Mouse (Mus musculus): ENCODE results near the gene Prss36.

Prss36 gene

GRCm38 (mm10) chr7:127935748-127936159 lies 10.8 kb downstream of the Prss36 start:
- CTCF ChIA-PET: interaction anchor here (0.8 to 1.4 kb wide), 2 partner anchors 16 to 104 kb away, joined by 3 to 6 read pairs; no protein-coding TSS in a partner anchor

GRCm38 (mm10) chr7:127935028-127935722 lies 11.3 kb downstream of the Prss36 start:
- CTCF ChIA-PET: no interaction called here

- CTCF ChIA-PET: no interaction called here
These were observed 12.4 kb downstream of the Prss36 start for GRCm38 (mm10) chr7:127934075-127934474.

- CTCF ChIA-PET: interaction anchor here (0.5 kb wide), 1 partner anchor 170 kb away, joined by 6 read pairs; no protein-coding TSS in a partner anchor
These were observed 14.1 kb downstream of the Prss36 start for GRCm38 (mm10) chr7:127932273-127933031.

GRCm38 (mm10) chr7:127931351-127932135 lies 15.0 kb downstream of the Prss36 start:
- CTCF ChIA-PET: no interaction called here

GRCm38 (mm10) chr7:127930636-127931035 lies 15.9 kb downstream of the Prss36 start:
- CTCF ChIA-PET: interaction anchor here (0.5 kb wide), 1 partner anchor 66 kb away, joined by 4 read pairs; no protein-coding TSS in a partner anchor

GRCm38 (mm10) chr7:127929923-127930322 lies 16.6 kb downstream of the Prss36 start, which contains the start of gene Prss8:
Gene Prss8, minus strand, starts transcription at chr7:127930104.
- CTCF ChIA-PET: interaction anchor here (0.5 kb wide), 1 partner anchor 66 kb away, joined by 4 read pairs; no protein-coding TSS in a partner anchor

- CTCF ChIA-PET: no interaction called here
These were observed 17.9 kb downstream of the Prss36 start for GRCm38 (mm10) chr7:127928596-127928995.

- CTCF ChIA-PET: no interaction called here
These were observed 18.8 kb downstream of the Prss36 start for GRCm38 (mm10) chr7:127927726-127928125.

GRCm38 (mm10) chr7:127926846-127927245 lies 19.7 kb downstream of the Prss36 start:
- CTCF ChIA-PET: no interaction called here

- CTCF ChIA-PET: no interaction called here
These were observed 20.5 kb downstream of the Prss36 start for GRCm38 (mm10) chr7:127926066-127926465.

GRCm38 (mm10) chr7:127925252-127925651 lies 21.3 kb downstream of the Prss36 start:
- CTCF ChIA-PET: no interaction called here

- CTCF ChIA-PET: interaction anchor here (1.8 kb wide), 1 partner anchor 28 kb away, joined by 9 read pairs; the partner anchor contains the start of genes Gm21974 and Vkorc1
These were observed 22.8 kb downstream of the Prss36 start for GRCm38 (mm10) chr7:127923714-127924113.

GRCm38 (mm10) chr7:127922451-127923275 lies 23.9 kb downstream of the Prss36 start:
- CTCF ChIA-PET: interaction anchor here (0.6 to 1.8 kb wide), 3 partner anchors 27 to 179 kb away, joined by 3 to 9 read pairs (median 4); partner anchors contain the start of genes Gm21974 and Vkorc1

GRCm38 (mm10) chr7:127921516-127921915 lies 25.0 kb downstream of the Prss36 start:
- CTCF ChIA-PET: interaction anchor here (1.1 kb wide), 1 partner anchor 178 kb away, joined by 3 read pairs; no protein-coding TSS in a partner anchor

- CTCF ChIA-PET: interaction anchor here (1.2 kb wide), 1 partner anchor 17 kb away, joined by 6 read pairs; no protein-coding TSS in a partner anchor
These were observed 27.2 kb downstream of the Prss36 start for GRCm38 (mm10) chr7:127919290-127919689.

GRCm38 (mm10) chr7:127918203-127918602 lies 28.3 kb downstream of the Prss36 start:
- CTCF ChIA-PET: no interaction called here

GRCm38 (mm10) chr7:127915293-127915692 lies 31.2 kb downstream of the Prss36 start:
- CTCF ChIA-PET: interaction anchor here (0.6 kb wide), 1 partner anchor 11 kb away, joined by 3 read pairs; no protein-coding TSS in a partner anchor

- CTCF ChIA-PET: interaction anchor here (0.7 to 0.8 kb wide), 3 partner anchors 9 to 426 kb away, joined by 3 to 12 read pairs (median 7); partner anchors contain the start of gene Hsd3b7
These were observed 33.6 kb downstream of the Prss36 start for GRCm38 (mm10) chr7:127912938-127913337.

- CTCF ChIA-PET: interaction anchor here (0.7 to 0.8 kb wide), 2 partner anchors 9 to 112 kb away, joined by 3 to 12 read pairs; partner anchors contain the start of gene Hsd3b7
These were observed 34.2 kb downstream of the Prss36 start, which contains the start of gene Kat8 for GRCm38 (mm10) chr7:127912190-127912871. Gene Kat8, plus strand, starts transcription at chr7:127912516.

Data from spleen, embryonic (tissue).